Mouse (Mus musculus) cerebellum, postnatal 36 days (tissue): ENCODE results near the gene Gm21992.

Experiments used
- DNase-seq, 2 experiments: peaks; one replicate each; pipeline ENCODE4 v3.0.0; 2021 to 2022; ENCODE audit warnings: mixed read lengths in 2 of 2

The Gm21992 gene

GRCm38 (mm10) chr19:4811063-4811908, at the start of gene Gm21992, which contains the start of gene Rbm14:
Gene Gm21992, minus strand, starts transcription at chr19:4811612.
Gene Rbm14, minus strand, starts transcription at chr19:4811634.
- peak; percentile 98 to 99 for DNase-seq

- no peak for DNase-seq
Observed at GRCm38 (mm10) chr19:4859081-4859480, 47.7 kb upstream of the Gm21992 start.

- DNase-seq: no peak
Observed at GRCm38 (mm10) chr19:4855951-4856350, 44.5 kb upstream of the Gm21992 start.

- no peak for DNase-seq
Observed at GRCm38 (mm10) chr19:4855470-4855820, 44.0 kb upstream of the Gm21992 start.

GRCm38 (mm10) chr19:4854552-4855469, 43.4 kb upstream of the Gm21992 start, which contains the start of gene Ctsf:
Gene Ctsf, plus strand, starts transcription at chr19:4855130.
- DNase-seq: peak; percentile 95 to 97

- no peak for DNase-seq
Observed at GRCm38 (mm10) chr19:4850281-4850680, 38.9 kb upstream of the Gm21992 start.

GRCm38 (mm10) chr19:4849800-4850199, 38.4 kb upstream of the Gm21992 start:
- no peak for DNase-seq

GRCm38 (mm10) chr19:4847490-4847889, 36.1 kb upstream of the Gm21992 start:
- DNase-seq: peak; percentile 31 to 37

GRCm38 (mm10) chr19:4845846-4846245, 34.4 kb upstream of the Gm21992 start:
- no peak for DNase-seq

GRCm38 (mm10) chr19:4842611-4843010, 31.2 kb upstream of the Gm21992 start:
- no peak for DNase-seq

- no peak for DNase-seq
Observed at GRCm38 (mm10) chr19:4840848-4841247, 29.4 kb upstream of the Gm21992 start.

- peak; percentile 97 to 98 for DNase-seq
Observed at GRCm38 (mm10) chr19:4839149-4839548, 27.7 kb upstream of the Gm21992 start, which contains the start of the genes Ccs and Ccdc87. Gene Ccs, minus strand, starts transcription at chr19:4839332. Gene Ccdc87, plus strand, starts transcription at chr19:4839366.

- no peak for DNase-seq
Observed at GRCm38 (mm10) chr19:4838526-4839140, 27.2 kb upstream of the Gm21992 start.

- no peak for DNase-seq
Observed at GRCm38 (mm10) chr19:4837049-4837448, 25.6 kb upstream of the Gm21992 start.

GRCm38 (mm10) chr19:4836096-4836495, 24.7 kb upstream of the Gm21992 start:
- DNase-seq: no peak

GRCm38 (mm10) chr19:4833977-4834376, 22.6 kb upstream of the Gm21992 start:
- no peak for DNase-seq

GRCm38 (mm10) chr19:4829156-4829555, 17.7 kb upstream of the Gm21992 start:
- DNase-seq: peak; percentile 83 to 85

GRCm38 (mm10) chr19:4828444-4829114, 17.2 kb upstream of the Gm21992 start:
- no peak for DNase-seq

- peak; percentile 40 to 47 for DNase-seq
Observed at GRCm38 (mm10) chr19:4820678-4821303, 9.4 kb upstream of the Gm21992 start.

- DNase-seq: no peak
Observed at GRCm38 (mm10) chr19:4817182-4817835, 5.9 kb upstream of the Gm21992 start.

- DNase-seq: peak; percentile 31 to 36
Observed at GRCm38 (mm10) chr19:4813015-4813414, 1.6 kb upstream of the Gm21992 start.
